Mouse (Mus musculus) thymus, postnatal 0 days (tissue): ENCODE measurements around the gene Hoxc11. TPM values are rescaled to one million over a fixed set of nuclear protein-coding genes. Genes with fewer than 3 reads are reported as not detected.
A peak's percentile ranks its signal among the peaks of the same experiment; 100 is the strongest.

ENCODE experiments used
- DNase-seq: peaks from one replicate; pipeline ENCODE4 v3.0.0-alpha.2; 2015; ENCODE audit warnings: low spot score
- microRNA-seq: library from miRNA; unstranded; fragments of <30 nt; microRNA quantifications from one replicate; pipeline ENCODE4, GENCODE M21; 2016; ENCODE audit warnings: borderline number of aligned reads
- polyA plus RNA-seq: library from polyadenylated mRNA; unstranded; fragments of >200 nt; fragmentation: Nextera tagmentation; extraction: Ambion mirVana; gene quantifications from 2 replicates; pipeline ENCODE4 v1.2.1, GENCODE M21; 2015

Gene Hoxc11
- polyA plus RNA-seq, 1 experiment from 2014 or later: 0.09 TPM

- DNase-seq: no peak
Measured at GRCm38 (mm10) chr15:103002821-103003448, 48.7 kb downstream of the Hoxc11 start.

GRCm38 (mm10) chr15:103005308-103005707 lies 51.1 kb downstream of the Hoxc11 start:
- DNase-seq: no peak

- DNase-seq: no peak
Measured at GRCm38 (mm10) chr15:103005797-103006196, 51.6 kb downstream of the Hoxc11 start.

GRCm38 (mm10) chr15:103006326-103006725 lies 52.1 kb downstream of the Hoxc11 start:
- DNase-seq: no peak

Small RNAs within 50 kb of the gene (microRNA-seq; reads per million reads assigned to microRNA genes)
- 4.6 reads per million, percentile 3 among the genes with 10 or more reads in this experiment for gene Mir196a-2

Other genes starting within 250 kb of the Hoxc11 start
- 55.9 and 58.4 TPM in 2 replicates for gene Calcoco1, start 232.2 kb upstream of the Hoxc11 start, polyA plus RNA-seq
- 0.07 TPM in 1 of 2 replicates, not detected in the other for gene Hoxc13, start 33.3 kb upstream of the Hoxc11 start, polyA plus RNA-seq
- not detected in 2 replicates for gene Hoxc12, start 17.7 kb upstream of the Hoxc11 start, polyA plus RNA-seq
- not detected in 2 replicates for gene Hoxc10, start 12.4 kb downstream of the Hoxc11 start, polyA plus RNA-seq
- 0.16 TPM in 1 of 2 replicates, not detected in the other for gene Hoxc5, start 13.0 kb downstream of the Hoxc11 start, polyA plus RNA-seq
- not detected in 2 replicates for gene Hoxc9, start 22.0 kb downstream of the Hoxc11 start, polyA plus RNA-seq
- not detected in 2 replicates for gene Hoxc8, start 36.2 kb downstream of the Hoxc11 start, polyA plus RNA-seq
- 0.14 TPM in 1 of 2 replicates, not detected in the other for gene Hoxc6, start 43.8 kb downstream of the Hoxc11 start, polyA plus RNA-seq
- 0.07 and 0.17 TPM in 2 replicates for gene Hoxc4, start 64.5 kb downstream of the Hoxc11 start, polyA plus RNA-seq
- 7.5 and 8.9 TPM in 2 replicates for gene Smug1, start 212.7 kb downstream of the Hoxc11 start, polyA plus RNA-seq